Mouse (Mus musculus) E14TG2a.4 (cell line): ENCODE results near the gene Pdzd7.
A peak's percentile ranks its signal among the peaks of the same experiment; 100 is the strongest.

Source experiments
- H3K27me3 ChIP-seq: 2 replicates; pipeline ENCODE4 v1.6.1; 2014; ENCODE audit warnings: low read length, control low read depth; ENCODE audit not compliant: insufficient read depth
- H3K36me3 ChIP-seq: 2 replicates; pipeline ENCODE4 v1.6.1; 2014; ENCODE audit warnings: low read length, control low read depth; ENCODE audit not compliant: insufficient read depth
- H3K4me1 ChIP-seq: replicated peaks from 2 replicates; pipeline ENCODE4 v1.6.1; 2014; ENCODE audit warnings: low read depth, low read length, control low read depth
- H3K4me3 ChIP-seq: replicated peaks from 2 replicates; pipeline ENCODE4 v1.5.1; 2014; ENCODE audit warnings: mild to moderate bottlenecking, low read length
- H3K9me3 ChIP-seq: 2 replicates; pipeline ENCODE4 v1.6.1; 2014; ENCODE audit warnings: low read length, control low read depth
- CTCF ChIP-seq: conservative IDR thresholded peaks from 2 replicates; pipeline ENCODE4 v1.5.1; 2014; ENCODE audit warnings: low read length
- NANOG ChIP-seq: IDR thresholded peaks from 2 replicates; pipeline ENCODE4 v1.6.1; 2014; ENCODE audit warnings: borderline replicate concordance, low read length, mixed read lengths
- POU5F1 ChIP-seq: IDR thresholded peaks from 2 replicates; pipeline ENCODE4 v1.6.1; 2014; ENCODE audit warnings: low read length, borderline replicate concordance

The Pdzd7 gene

DNA sequence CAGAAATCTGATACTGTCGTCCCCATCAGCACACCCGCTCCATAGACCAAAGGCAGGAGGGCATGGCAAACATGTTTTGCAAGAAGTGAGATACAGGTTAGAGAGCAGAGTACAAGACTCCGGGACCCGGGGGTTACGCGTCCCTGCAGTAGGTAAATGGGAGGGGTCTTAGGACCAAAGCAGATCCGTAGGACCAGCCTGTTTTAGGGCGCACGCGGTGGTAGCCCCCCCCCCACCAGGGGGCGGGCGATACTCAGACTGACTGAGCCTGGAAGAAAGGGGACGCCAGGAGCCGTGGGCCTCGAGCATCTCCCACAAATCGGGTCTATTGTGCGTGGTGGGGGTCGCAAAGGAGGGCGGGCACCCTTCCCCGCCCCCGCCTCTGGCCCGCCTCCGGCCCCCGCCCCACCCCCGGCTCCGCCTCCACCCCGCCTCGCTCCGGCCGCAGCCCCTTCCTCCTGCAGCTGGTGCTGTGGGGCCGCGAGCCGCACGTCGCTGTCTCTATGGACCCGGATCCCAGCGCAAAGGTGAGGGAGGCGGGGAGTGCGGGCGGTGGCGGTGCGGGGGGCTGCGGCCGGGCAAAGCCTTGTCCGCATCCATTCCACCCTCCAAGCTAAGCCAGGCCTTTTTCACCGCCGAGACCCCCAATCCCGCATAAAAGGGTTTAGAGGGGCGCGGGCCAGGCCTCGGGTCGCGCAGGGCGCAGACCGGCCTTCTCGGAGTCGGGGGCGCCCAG lies 56.5 kb downstream of the Pdzd7 start, which contains the start of gene Sema4g:
Sema4g (plus strand) TSS at position 271 of the 736 bp plus-strand sequence.
- Histone ChIP-seq H3K4me3 (peak within 1 kb of the TSS; percentile 85), H3K27me3 (peaks cover 39% of the 10 kb centered on the region)
- no peak for TF ChIP-seq POU5F1
- no peak for TF ChIP-seq NANOG
- TF ChIP-seq CTCF: peak; percentile 20

GRCm38 (mm10) chr19:44988321-44988720 lies 57.2 kb downstream of the Pdzd7 start:
- H3K4me1 ChIP-seq: peaks cover 48% of the 10 kb centered on the region
- H3K4me3 ChIP-seq: peak overlapping the region; percentile 85; the same call in 1 of the 2 replicates
- peaks cover 39% of the 10 kb centered on the region for H3K27me3 ChIP-seq
- H3K9me3 ChIP-seq: no peaks in the 10 kb centered on the region
- TF ChIP-seq NANOG (no peak), CTCF (no peak), POU5F1 (no peak)
- H3K36me3 ChIP-seq: 0 out of 2 replicates have a peak, but pooled peaks cover 3% of the 10 kb centered on the region

More for the DNA sequence above, 56.5 kb downstream of the Pdzd7 start, which contains the start of gene Sema4g:
- Histone ChIP-seq H3K36me3 (no peaks in the 10 kb centered on the region), H3K4me1 (peaks cover 48% of the 10 kb centered on the region), H3K9me3 (no peaks in the 10 kb centered on the region)

DNA sequence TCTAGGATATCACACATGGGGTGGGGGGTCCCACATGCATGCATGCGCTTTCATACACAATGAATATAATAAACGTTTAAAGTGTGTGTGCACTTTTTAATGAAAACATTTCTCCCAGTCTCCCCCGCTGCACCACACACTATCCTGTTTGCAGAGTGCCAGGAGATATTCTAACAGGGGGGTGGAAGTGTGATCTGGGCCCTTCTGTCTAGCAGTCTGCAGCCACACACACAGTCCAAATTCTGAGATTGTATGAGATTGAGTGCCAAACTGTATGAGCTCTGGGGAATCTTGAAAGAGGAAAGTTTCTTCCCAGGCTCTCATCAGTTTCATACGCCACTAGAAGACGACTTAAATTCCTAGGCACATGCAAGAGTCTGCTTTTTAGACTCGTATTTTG lies 57.7 kb downstream of the Pdzd7 start:
- Histone ChIP-seq H3K9me3 (no peaks in the 10 kb centered on the region), H3K4me1 (peaks cover 45% of the 10 kb centered on the region), H3K36me3 (peaks cover 6% of the 10 kb centered on the region), H3K27me3 (peaks cover 39% of the 10 kb centered on the region), H3K4me3 (no peak overlapping the region)
- TF ChIP-seq CTCF (no peak), NANOG (no peak), POU5F1 (no peak)

- no peak for TF ChIP-seq POU5F1
- TF ChIP-seq NANOG: no peak
- no peak for TF ChIP-seq CTCF
- H3K4me3 ChIP-seq: no peak overlapping the region
- peaks cover 15% of the 10 kb centered on the region for H3K36me3 ChIP-seq
- peaks cover 39% of the 10 kb centered on the region for H3K27me3 ChIP-seq
- no peaks in the 10 kb centered on the region for H3K9me3 ChIP-seq
- H3K4me1 ChIP-seq: peaks cover 36% of the 10 kb centered on the region
These were observed 58.5 kb downstream of the Pdzd7 start for GRCm38 (mm10) chr19:44987004-44987403.

DNA sequence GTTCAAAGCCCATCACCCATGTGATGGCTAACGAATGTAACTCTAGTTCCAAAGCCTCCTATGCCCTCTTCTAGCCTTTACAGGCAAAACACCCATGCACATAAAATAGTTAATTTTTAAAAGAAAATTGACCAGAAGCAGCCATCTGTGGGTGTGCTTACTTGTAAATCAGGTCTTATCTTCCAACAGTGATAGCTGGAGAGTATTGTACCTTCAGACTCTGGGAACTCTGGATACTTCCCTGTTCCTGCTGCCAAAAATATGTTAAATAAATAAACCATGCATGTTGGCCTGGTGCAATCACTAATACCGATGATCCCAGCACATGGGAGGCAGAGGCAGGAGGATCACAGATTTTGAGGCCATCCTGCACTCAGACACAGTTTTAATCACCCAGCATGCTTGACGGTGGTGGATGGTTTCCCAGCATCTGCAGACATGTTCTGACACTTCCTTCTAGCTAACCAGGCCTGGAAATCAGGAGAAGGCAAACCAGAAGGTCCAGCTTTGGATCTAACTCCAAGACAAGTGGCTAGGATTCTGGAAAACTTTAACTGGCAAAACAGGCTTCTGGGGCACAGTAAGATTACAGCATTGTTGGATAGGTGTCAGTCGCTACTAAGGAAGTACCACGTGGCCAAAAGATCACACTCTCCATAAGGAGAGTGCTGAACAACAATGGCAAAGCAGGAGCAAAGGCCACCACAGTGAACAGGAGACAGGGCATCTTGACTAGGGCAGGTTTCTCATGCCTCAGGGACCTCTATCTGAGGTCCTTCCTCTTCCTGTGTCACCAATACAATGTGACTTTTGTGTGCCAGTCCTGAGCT lies 60.1 kb downstream of the Pdzd7 start:
- H3K9me3 ChIP-seq: no peaks in the 10 kb centered on the region
- peaks cover 20% of the 10 kb centered on the region for H3K4me1 ChIP-seq
- peaks cover 31% of the 10 kb centered on the region for H3K27me3 ChIP-seq
- peaks cover 31% of the 10 kb centered on the region for H3K36me3 ChIP-seq
- TF ChIP-seq POU5F1: no peak
- no peak for TF ChIP-seq NANOG
- TF ChIP-seq CTCF: no peak
- H3K4me3 ChIP-seq: no peak overlapping the region

GRCm38 (mm10) chr19:44984420-44984819 lies 61.1 kb downstream of the Pdzd7 start:
- Histone ChIP-seq H3K27me3 (peaks cover 21% of the 10 kb centered on the region), H3K36me3 (peaks cover 41% of the 10 kb centered on the region), H3K9me3 (no peaks in the 10 kb centered on the region), H3K4me1 (peaks cover 11% of the 10 kb centered on the region), H3K4me3 (no peak overlapping the region)
- TF ChIP-seq CTCF: no peak
- TF ChIP-seq POU5F1: no peak
- no peak for TF ChIP-seq NANOG

- H3K36me3 ChIP-seq: peaks cover 51% of the 10 kb centered on the region
- no peak for TF ChIP-seq NANOG
- no peak for TF ChIP-seq POU5F1
- no peak for TF ChIP-seq CTCF
- no peaks in the 10 kb centered on the region for H3K9me3 ChIP-seq
- no peak overlapping the region for H3K4me3 ChIP-seq
- peaks cover 17% of the 10 kb centered on the region for H3K27me3 ChIP-seq
- H3K4me1 ChIP-seq: peaks cover 5% of the 10 kb centered on the region
These were observed 62.2 kb downstream of the Pdzd7 start for GRCm38 (mm10) chr19:44983366-44983765.

DNA sequence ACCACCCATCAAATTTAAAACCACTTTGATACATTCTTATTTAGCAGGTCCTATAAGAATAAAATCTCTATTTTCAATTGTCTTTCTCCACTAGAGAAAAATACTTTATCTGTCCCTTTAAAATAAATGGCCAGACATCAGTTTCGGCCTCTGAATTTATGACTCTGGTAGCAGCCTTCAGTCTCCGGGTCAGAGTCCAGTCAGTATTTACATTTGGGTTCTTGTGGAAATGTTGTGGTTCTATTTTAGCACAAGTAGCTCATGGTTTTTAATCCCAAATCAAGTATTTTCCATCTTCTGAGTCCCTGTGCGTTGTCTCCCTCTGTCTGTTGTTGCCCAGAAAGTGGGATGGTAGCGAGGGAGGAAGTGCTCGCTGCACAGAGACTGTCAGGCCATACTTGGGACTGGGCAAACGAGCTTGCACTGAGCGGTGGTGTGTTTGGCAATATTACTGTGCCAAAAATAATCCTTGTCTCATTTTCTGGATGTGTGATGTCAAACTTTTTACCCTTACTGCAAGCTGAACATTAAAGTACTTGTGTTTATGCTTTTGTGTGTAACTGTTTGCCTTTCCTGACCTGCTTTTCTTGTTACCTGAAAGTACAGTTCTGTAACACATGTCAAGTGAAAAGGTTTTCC lies 62.9 kb downstream of the Pdzd7 start:
- H3K9me3 ChIP-seq: no peaks in the 10 kb centered on the region

More for the DNA sequence above, 62.9 kb downstream of the Pdzd7 start:
- H3K36me3 ChIP-seq: peaks cover 58% of the 10 kb centered on the region
- H3K4me1 ChIP-seq: 0 out of 2 replicates have a peak, but pooled peaks cover 4% of the 10 kb centered on the region
- H3K4me3 ChIP-seq: no peak overlapping the region
- peaks cover 10% of the 10 kb centered on the region for H3K27me3 ChIP-seq
- no peak for TF ChIP-seq CTCF
- TF ChIP-seq NANOG: no peak
- TF ChIP-seq POU5F1: no peak
